Mouse (Mus musculus): ENCODE measurements around the gene Galnt2.

- TF ChIP-seq POLR2A (IDR thresholded peaks at IDR 0.05; ENCODE audit: borderline replicate concordance, low read depth, low read length) (no peak), CTCF (IDR thresholded peaks at IDR 0.05; ENCODE audit: low read depth, low read length) (no peak)
These were observed 120.4 kb downstream of the Galnt2 start for GRCm38 (mm10) chr8:124351636-124352035.

All from bone marrow macrophage, adult 2 months (primary cell).